8 mouse cellular contexts compared by ENCODE assay signal in genomic region chr1:189883531-189884170, GRCm38 (mm10). TPM values are rescaled to one million over a fixed set of nuclear protein-coding genes. Genes with fewer than 3 reads are reported as not detected.
DNase-seq lines count a peak whose midpoint lies in the region; ATAC-seq and TF ChIP-seq lines count a peak whose summit lies in the region.

No protein-coding gene starts in this region.

- H3K27ac ChIP-seq in neural tube, embryonic 15.5 days (replicated peaks): no peak overlapping the region
- H3K27ac ChIP-seq in kidney, postnatal 0 days: no peak overlapping the region
- no peak overlapping the region for H3K27ac ChIP-seq in limb, embryonic 13.5 days

- WGBS in neural tube, embryonic 15.5 days: 46% methylated on average over 18 of the region's 18 CpGs
- 35% methylated on average over 18 of the region's 18 CpGs for WGBS in kidney, postnatal 0 days
- WGBS in limb, embryonic 13.5 days: 44% methylated on average over 18 of the region's 18 CpGs

- peaks cover 10% of the 10 kb centered on the region; the same call in 1 of the 2 replicates for H3K4me1 ChIP-seq in neural tube, embryonic 15.5 days
- peaks cover 7% of the 10 kb centered on the region; the same call in 1 of the 2 replicates for H3K4me1 ChIP-seq in kidney, postnatal 0 days (replicated peaks; ENCODE audit: insufficient read depth, low read length)
- peaks cover 19% of the 10 kb centered on the region for H3K4me1 ChIP-seq in limb, embryonic 13.5 days

- TF ChIP-seq POLR2A in myocyte (IDR thresholded peaks at IDR 0.05; ENCODE audit: insufficient read length, low read depth): no peak

- no peaks in the 10 kb centered on the region for H3K27me3 ChIP-seq in neural tube, embryonic 15.5 days (replicated peaks)
- no peaks in the 10 kb centered on the region for H3K27me3 ChIP-seq in kidney, postnatal 0 days (ENCODE audit: insufficient read depth, low read length)
- no peaks in the 10 kb centered on the region for H3K27me3 ChIP-seq in limb, embryonic 13.5 days
- H3K27me3 ChIP-seq in myocyte (ENCODE audit: control insufficient read depth, insufficient read depth, insufficient read length): no peaks in the 10 kb centered on the region

- no peaks in the 10 kb centered on the region for H3K79me2 ChIP-seq in myocyte (ENCODE audit: control insufficient read depth, insufficient read depth)

- DNase-seq in neural tube, embryonic 10.5 days (ENCODE audit: extremely low spot score, low spot score): peak; percentile 35
- DNase-seq in brain, adult 2 months (ENCODE audit: low read depth, low spot score): peak; percentile 73
- peak; percentile 44 to 73 for DNase-seq in frontal cortex, adult 2 months (ENCODE audit: extremely low spot score in 1 of 2, low spot score in 1 of 2)
- peak; percentile 72 for DNase-seq in kidney, postnatal 0 days (ENCODE audit: low spot score)

- no peak overlapping the region for H3K4me2 ChIP-seq in neural tube, embryonic 15.5 days
- H3K4me2 ChIP-seq in kidney, postnatal 0 days (ENCODE audit: low read length): no peak overlapping the region
- H3K4me2 ChIP-seq in limb, embryonic 13.5 days (replicated peaks): no peak overlapping the region
- no peak overlapping the region for H3K4me2 ChIP-seq in myocyte (ENCODE audit: low read depth)

- H3K9ac ChIP-seq in neural tube, embryonic 15.5 days (replicated peaks): no peak overlapping the region
- H3K9ac ChIP-seq in kidney, postnatal 0 days (ENCODE audit: low read depth, low read length): no peak overlapping the region
- no peak overlapping the region for H3K9ac ChIP-seq in limb, embryonic 13.5 days

- H3K4me3 ChIP-seq in neural tube, embryonic 15.5 days (replicated peaks): no peak overlapping the region
- H3K4me3 ChIP-seq in kidney, postnatal 0 days (replicated peaks; ENCODE audit: low read depth, low read length): no peak overlapping the region
- H3K4me3 ChIP-seq in limb, embryonic 13.5 days: no peak overlapping the region
- H3K4me3 ChIP-seq in myocyte: no peak overlapping the region

- no peaks in the 10 kb centered on the region for H3K9me3 ChIP-seq in neural tube, embryonic 15.5 days (replicated peaks)
- H3K9me3 ChIP-seq in kidney, postnatal 0 days (replicated peaks; ENCODE audit: low read length): no peaks in the 10 kb centered on the region
- H3K9me3 ChIP-seq in limb, embryonic 13.5 days: no peaks in the 10 kb centered on the region

- ATAC-seq in neural tube, embryonic 15.5 days (ENCODE audit: low FRiP score): no peak
- ATAC-seq in kidney, postnatal 0 days (replicated peaks; ENCODE audit: low FRiP score, low read depth): peak; percentile 12
- ATAC-seq in limb, embryonic 13.5 days (ENCODE audit: low FRiP score, low read depth): 0 out of 2 replicates have a peak, but pooled peaks have one; percentile 3
- no peak for ATAC-seq in activated CD4-positive, CD25-positive, alpha-beta regulatory T cell, adult 4 months

- TF ChIP-seq CTCF in kidney, postnatal 0 days (IDR thresholded peaks at IDR 0.05; ENCODE audit: low read depth): peak; percentile 65

- H3ac ChIP-seq in myocyte (ENCODE audit: control insufficient read depth, insufficient read length): no peak overlapping the region

- peaks cover 6% of the 10 kb centered on the region; the same call in 1 of the 2 replicates for H3K36me3 ChIP-seq in neural tube, embryonic 15.5 days
- H3K36me3 ChIP-seq in kidney, postnatal 0 days (ENCODE audit: insufficient read depth, low read length): peaks cover 10% of the 10 kb centered on the region; the same call in 1 of the 2 replicates
- H3K36me3 ChIP-seq in limb, embryonic 13.5 days: peaks cover 42% of the 10 kb centered on the region
- no peaks in the 10 kb centered on the region for H3K36me3 ChIP-seq in myocyte (ENCODE audit: control insufficient read depth, insufficient read depth)

TF ChIP-seq in myocyte, 11 proteins besides CTCF, POLR2A, EP300 and RAD21:
- TF ChIP-seq TCF12 (IDR thresholded peaks at IDR 0.05; ENCODE audit: insufficient read depth, poor library complexity, severe bottlenecking) (no peak), POLR2AphosphoS2 (IDR thresholded peaks at IDR 0.05; ENCODE audit: insufficient read length, low read depth) (peak; percentile 2)

RNA-seq across cellular contexts. Expression of gene Smyd2, which starts 38.5 kb away (rescaled TPM):
- 92.6 and 94.7 TPM in 2 replicates for polyA plus RNA-seq in neural tube, embryonic 15.5 days (2015; fragmentation: Nextera tagmentation; extraction: Ambion mirVana)
- polyA plus RNA-seq in frontal cortex, adult 2 months (2012; rRNA removed): 131 and 155 TPM in 2 replicates
- 70.4 and 72.1 TPM in 2 replicates for polyA plus RNA-seq in kidney, postnatal 0 days (2015; fragmentation: Nextera tagmentation; extraction: Ambion mirVana)
- polyA plus RNA-seq in limb, embryonic 13.5 days (2015; fragmentation: Nextera tagmentation; extraction: Ambion mirVana): 87.3 and 92.9 TPM in 2 replicates
- 57.7 TPM for polyA plus RNA-seq in myocyte (2012; fragmentation: generic; extraction: Trizol)
- polyA plus RNA-seq in activated CD4-positive, CD25-positive, alpha-beta regulatory T cell, adult 4 months (2017; shearing (Covaris generic)): 10 to 100 TPM in 1 of 2 experiments, 1 to 10 TPM in 1; 9.7 to 11.1 TPM

Comparison
In these comparisons a context has a peak if more than half of its experiments do, and no peak if none do; other contexts are left out.
1. ATAC-seq: peak in kidney, postnatal 0 days (single experiment) and limb, embryonic 13.5 days (single experiment); none in neural tube, embryonic 15.5 days (single experiment) and activated CD4-positive, CD25-positive, alpha-beta regulatory T cell, adult 4 months (single experiment).
2. Peak in every context shown above with its lines, with median percentiles within 50 percentile points of each other: DNase-seq.